Mouse (Mus musculus): ENCODE measurements around the gene Rhbdf1. TPM values are rescaled to one million over a fixed set of nuclear protein-coding genes. Genes with fewer than 3 reads are reported as not detected.
A peak's percentile ranks its signal among the peaks of the same experiment; 100 is the strongest.

Gene Rhbdf1
- polyA plus RNA-seq, 1 experiment from 2014 or later, result 35.6 TPM

DNA sequence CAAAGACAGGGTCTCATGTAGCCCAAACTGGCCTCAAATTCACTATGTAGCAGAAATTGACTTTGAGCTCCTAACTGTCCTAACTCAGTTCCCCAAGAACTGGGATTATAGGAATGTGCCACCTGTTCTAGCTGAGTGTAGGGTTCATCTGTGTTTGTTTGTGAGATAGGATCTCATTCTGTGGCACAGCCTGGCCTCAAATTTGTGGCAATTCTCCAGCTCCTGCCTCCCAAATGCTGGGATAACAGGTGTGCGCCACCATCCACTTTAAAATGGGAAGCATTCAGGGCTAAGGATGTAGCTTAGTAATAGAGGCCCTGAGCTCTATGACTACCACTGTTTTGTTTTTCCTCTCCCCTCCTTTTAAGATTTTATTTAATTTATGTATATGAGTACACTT is 31.0 kb upstream of the Rhbdf1 start:
- no peak overlapping the region for H3K4me3 ChIP-seq
- no peaks in the 10 kb centered on the region for H3K4me1 ChIP-seq (replicated peaks)
- H3K9ac ChIP-seq, result no peak overlapping the region
- no peak for ATAC-seq (replicated peaks; ENCODE audit: insufficient number of reproducible peaks, insufficient read depth, low FRiP score, low read depth)
- H3K27ac ChIP-seq, result no peak overlapping the region
- no peaks in the 10 kb centered on the region for H3K9me3 ChIP-seq (replicated peaks)
- H3K36me3 ChIP-seq, result peaks cover 22% of the 10 kb centered on the region; the same call in 1 of the 2 replicates
- no peaks in the 10 kb centered on the region for H3K27me3 ChIP-seq
- H3K4me2 ChIP-seq, result no peak overlapping the region
- WGBS, result 95% methylated on average over 1 of the region's 1 CpGs

DNA sequence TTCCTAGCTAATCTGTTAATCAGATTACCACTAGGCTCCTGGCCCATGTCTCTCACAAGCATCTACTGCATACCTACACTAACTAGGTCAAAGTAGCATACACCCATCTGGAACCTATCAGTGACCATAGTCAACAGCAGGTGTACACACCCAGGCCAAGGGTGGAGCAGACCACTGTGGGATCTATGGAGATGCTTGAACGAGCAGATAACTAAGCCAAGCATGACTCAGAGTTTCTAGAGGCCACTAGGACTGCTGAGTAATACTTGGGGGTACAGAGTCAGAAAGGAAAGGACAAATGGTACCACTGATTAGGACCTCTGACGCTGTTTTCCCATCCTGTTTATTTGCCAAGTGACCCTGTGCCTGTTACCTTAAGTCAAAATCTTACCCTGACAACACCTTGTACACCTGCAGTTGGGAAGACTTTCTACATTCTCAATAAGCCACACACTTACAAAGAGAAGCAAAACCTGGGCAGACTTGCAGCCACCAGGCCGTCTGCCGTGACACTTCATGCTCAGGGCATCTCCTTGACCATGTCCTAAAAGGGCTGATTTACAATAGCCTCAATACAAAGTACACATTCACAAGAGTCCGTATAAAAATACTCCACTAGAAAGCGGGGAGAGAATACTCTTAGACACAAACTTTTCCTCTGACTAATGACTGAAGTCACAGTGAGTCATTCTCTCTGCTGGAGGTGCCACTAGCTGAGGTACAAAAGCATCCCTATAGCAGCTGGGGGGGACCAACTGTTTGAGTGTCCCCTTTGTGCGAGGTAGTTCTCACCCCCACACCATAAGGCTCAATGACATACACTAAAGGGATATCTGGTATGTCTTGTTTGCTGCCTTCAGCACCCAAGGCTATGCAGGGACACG is 29.0 kb upstream of the Rhbdf1 start:
- no peak overlapping the region for H3K4me3 ChIP-seq
- H3K36me3 ChIP-seq, result peaks cover 26% of the 10 kb centered on the region; the same call in 1 of the 2 replicates
- WGBS, result 83% methylated on average over 8 of the region's 8 CpGs
- no peak overlapping the region for H3K4me2 ChIP-seq
- H3K27me3 ChIP-seq, result no peaks in the 10 kb centered on the region
- no peak overlapping the region for H3K27ac ChIP-seq
- no peak overlapping the region for H3K9ac ChIP-seq
- no peaks in the 10 kb centered on the region for H3K9me3 ChIP-seq (replicated peaks)
- H3K4me1 ChIP-seq (replicated peaks), result no peaks in the 10 kb centered on the region
- ATAC-seq (replicated peaks; ENCODE audit: insufficient number of reproducible peaks, insufficient read depth, low FRiP score, low read depth), result no peak

DNA sequence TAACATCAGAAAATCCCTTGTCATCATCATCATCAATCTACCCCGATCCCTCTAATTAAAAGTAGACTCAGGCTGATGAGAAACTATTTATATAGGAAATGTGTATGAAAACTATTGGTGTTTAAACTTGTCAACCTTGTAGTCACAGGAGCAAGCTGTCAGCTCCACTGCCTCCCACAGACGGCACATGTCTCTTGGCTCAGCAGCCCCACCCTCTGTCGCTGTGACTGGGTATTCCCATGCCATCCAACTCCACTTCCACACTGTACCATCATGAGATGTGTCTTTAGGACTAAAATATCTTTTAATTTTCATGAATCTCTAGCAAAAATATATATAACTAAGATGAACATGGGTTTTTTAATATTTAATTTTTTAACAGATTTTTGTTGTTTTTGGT is 26.2 kb upstream of the Rhbdf1 start:
- ATAC-seq (replicated peaks; ENCODE audit: insufficient number of reproducible peaks, insufficient read depth, low FRiP score, low read depth), result no peak
- Histone ChIP-seq H3K4me1 (replicated peaks) (peaks cover 10% of the 10 kb centered on the region), H3K9me3 (replicated peaks) (no peaks in the 10 kb centered on the region), H3K27me3 (no peaks in the 10 kb centered on the region), H3K9ac (no peak overlapping the region), H3K36me3 (peaks cover 21% of the 10 kb centered on the region; the same call in 1 of the 2 replicates), H3K4me2 (no peak overlapping the region), H3K27ac (no peak overlapping the region), H3K4me3 (no peak overlapping the region)
- WGBS, result 82% methylated on average over 3 of the region's 3 CpGs

DNA sequence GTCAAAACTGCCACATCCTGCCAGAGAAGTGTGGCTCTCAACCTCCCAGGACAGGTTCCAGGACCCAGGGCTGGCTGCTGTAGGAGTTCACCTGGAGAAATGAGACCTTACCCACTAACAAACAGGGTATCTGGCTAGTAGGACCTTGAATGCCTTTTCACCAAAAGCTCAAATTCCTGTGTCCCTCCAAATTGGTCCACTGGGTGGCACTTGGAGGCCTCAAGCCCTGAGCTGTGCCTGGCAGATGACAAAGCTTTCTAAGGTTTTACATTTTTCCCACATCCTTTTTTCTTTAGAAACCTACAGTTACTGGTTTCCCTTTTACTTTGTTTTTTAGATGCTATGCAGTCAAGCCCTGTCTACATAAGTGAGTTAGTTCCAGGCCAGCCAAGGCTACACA is 25.0 kb upstream of the Rhbdf1 start:
- Histone ChIP-seq H3K9me3 (replicated peaks) (no peaks in the 10 kb centered on the region), H3K4me3 (no peak overlapping the region), H3K9ac (no peak overlapping the region), H3K27ac (no peak overlapping the region), H3K27me3 (no peaks in the 10 kb centered on the region), H3K4me2 (no peak overlapping the region), H3K36me3 (peaks cover 13% of the 10 kb centered on the region; the same call in 1 of the 2 replicates), H3K4me1 (replicated peaks) (peaks cover 15% of the 10 kb centered on the region)
- no peak for ATAC-seq (replicated peaks; ENCODE audit: insufficient number of reproducible peaks, insufficient read depth, low FRiP score, low read depth)

GRCm38 (mm10) chr11:32245614-32246013 is 23.5 kb upstream of the Rhbdf1 start:
- WGBS, result 84% methylated on average over 6 of the region's 6 CpGs
- no peak overlapping the region for H3K9ac ChIP-seq
- peaks cover 15% of the 10 kb centered on the region for H3K4me1 ChIP-seq (replicated peaks)
- H3K27ac ChIP-seq, result no peak overlapping the region
- H3K4me2 ChIP-seq, result no peak overlapping the region
- no peaks in the 10 kb centered on the region for H3K9me3 ChIP-seq (replicated peaks)
- ATAC-seq (replicated peaks; ENCODE audit: insufficient number of reproducible peaks, insufficient read depth, low FRiP score, low read depth), result no peak
- peaks cover 16% of the 10 kb centered on the region; the same call in 1 of the 2 replicates for H3K36me3 ChIP-seq
- H3K4me3 ChIP-seq, result no peak overlapping the region
- H3K27me3 ChIP-seq, result no peaks in the 10 kb centered on the region

DNA sequence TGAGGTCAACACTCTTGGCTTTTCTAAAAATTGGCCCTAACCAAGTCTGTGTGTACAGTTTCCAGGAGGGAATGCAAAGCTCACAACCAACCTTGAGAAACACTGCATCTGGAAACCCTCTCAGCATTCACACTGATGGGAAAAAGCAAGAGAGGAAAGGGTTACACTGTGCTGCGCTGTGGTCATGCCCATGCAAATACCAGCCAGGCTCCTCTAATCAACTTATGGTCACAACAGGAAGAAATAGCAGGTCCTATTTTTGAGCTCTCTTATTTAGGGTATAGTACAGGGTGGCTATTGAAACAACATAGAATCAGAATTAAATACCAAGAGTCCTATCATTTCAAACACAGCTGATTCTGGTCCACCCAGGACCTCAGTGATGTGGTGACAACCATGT is 22.5 kb upstream of the Rhbdf1 start:
- Histone ChIP-seq H3K4me1 (replicated peaks) (peaks cover 15% of the 10 kb centered on the region), H3K4me3 (no peak overlapping the region), H3K27me3 (no peaks in the 10 kb centered on the region), H3K27ac (0 out of 2 replicates have a peak overlapping the region, but pooled peaks have one; percentile 3), H3K36me3 (peaks cover 17% of the 10 kb centered on the region; the same call in 1 of the 2 replicates), H3K9ac (no peak overlapping the region), H3K9me3 (replicated peaks) (no peaks in the 10 kb centered on the region), H3K4me2 (no peak overlapping the region)
- ATAC-seq (replicated peaks; ENCODE audit: insufficient number of reproducible peaks, insufficient read depth, low FRiP score, low read depth), result no peak
- 79% methylated on average over 1 of the region's 1 CpGs for WGBS

GRCm38 (mm10) chr11:32244064-32244463 is 22.0 kb upstream of the Rhbdf1 start:
- H3K9ac ChIP-seq, result no peak overlapping the region
- H3K4me1 ChIP-seq (replicated peaks), result peaks cover 15% of the 10 kb centered on the region
- no peaks in the 10 kb centered on the region for H3K27me3 ChIP-seq
- WGBS, result 80% methylated on average over 3 of the region's 3 CpGs
- peaks cover 18% of the 10 kb centered on the region; the same call in 1 of the 2 replicates for H3K36me3 ChIP-seq
- no peak overlapping the region for H3K4me2 ChIP-seq
- no peak overlapping the region for H3K4me3 ChIP-seq
- ATAC-seq (replicated peaks; ENCODE audit: insufficient number of reproducible peaks, insufficient read depth, low FRiP score, low read depth), result no peak
- H3K27ac ChIP-seq, result peak overlapping the region; percentile 45
- no peaks in the 10 kb centered on the region for H3K9me3 ChIP-seq (replicated peaks)

- Histone ChIP-seq H3K27me3 (no peaks in the 10 kb centered on the region), H3K4me3 (no peak overlapping the region), H3K27ac (peak overlapping the region; percentile 45; the same call in 1 of the 2 replicates), H3K4me2 (no peak overlapping the region), H3K4me1 (replicated peaks) (peaks cover 15% of the 10 kb centered on the region), H3K36me3 (peaks cover 18% of the 10 kb centered on the region; the same call in 1 of the 2 replicates), H3K9ac (no peak overlapping the region), H3K9me3 (replicated peaks) (no peaks in the 10 kb centered on the region)
- ATAC-seq (replicated peaks; ENCODE audit: insufficient number of reproducible peaks, insufficient read depth, low FRiP score, low read depth), result no peak
- WGBS, result 46% methylated on average over 7 of the region's 7 CpGs
Observed at GRCm38 (mm10) chr11:32243205-32243955, 21.3 kb upstream of the Rhbdf1 start.

GRCm38 (mm10) chr11:32242209-32242608 is 20.1 kb upstream of the Rhbdf1 start:
- Histone ChIP-seq H3K36me3 (peaks cover 14% of the 10 kb centered on the region; the same call in 1 of the 2 replicates), H3K4me1 (replicated peaks) (peaks cover 15% of the 10 kb centered on the region), H3K27ac (no peak overlapping the region), H3K27me3 (no peaks in the 10 kb centered on the region), H3K9ac (no peak overlapping the region), H3K4me3 (no peak overlapping the region), H3K9me3 (replicated peaks) (no peaks in the 10 kb centered on the region), H3K4me2 (no peak overlapping the region)
- ATAC-seq (replicated peaks; ENCODE audit: insufficient number of reproducible peaks, insufficient read depth, low FRiP score, low read depth), result no peak
- 78% methylated on average over 3 of the region's 3 CpGs for WGBS

GRCm38 (mm10) chr11:32241391-32241790 is 19.3 kb upstream of the Rhbdf1 start:
- no peak overlapping the region for H3K4me3 ChIP-seq
- no peak overlapping the region for H3K9ac ChIP-seq
- H3K4me1 ChIP-seq (replicated peaks), result peaks cover 18% of the 10 kb centered on the region
- no peaks in the 10 kb centered on the region for H3K9me3 ChIP-seq (replicated peaks)
- no peaks in the 10 kb centered on the region for H3K27me3 ChIP-seq
- H3K36me3 ChIP-seq, result peaks cover 14% of the 10 kb centered on the region; the same call in 1 of the 2 replicates
- no peak overlapping the region for H3K27ac ChIP-seq
- H3K4me2 ChIP-seq, result no peak overlapping the region
- no peak for ATAC-seq (replicated peaks; ENCODE audit: insufficient number of reproducible peaks, insufficient read depth, low FRiP score, low read depth)

DNA sequence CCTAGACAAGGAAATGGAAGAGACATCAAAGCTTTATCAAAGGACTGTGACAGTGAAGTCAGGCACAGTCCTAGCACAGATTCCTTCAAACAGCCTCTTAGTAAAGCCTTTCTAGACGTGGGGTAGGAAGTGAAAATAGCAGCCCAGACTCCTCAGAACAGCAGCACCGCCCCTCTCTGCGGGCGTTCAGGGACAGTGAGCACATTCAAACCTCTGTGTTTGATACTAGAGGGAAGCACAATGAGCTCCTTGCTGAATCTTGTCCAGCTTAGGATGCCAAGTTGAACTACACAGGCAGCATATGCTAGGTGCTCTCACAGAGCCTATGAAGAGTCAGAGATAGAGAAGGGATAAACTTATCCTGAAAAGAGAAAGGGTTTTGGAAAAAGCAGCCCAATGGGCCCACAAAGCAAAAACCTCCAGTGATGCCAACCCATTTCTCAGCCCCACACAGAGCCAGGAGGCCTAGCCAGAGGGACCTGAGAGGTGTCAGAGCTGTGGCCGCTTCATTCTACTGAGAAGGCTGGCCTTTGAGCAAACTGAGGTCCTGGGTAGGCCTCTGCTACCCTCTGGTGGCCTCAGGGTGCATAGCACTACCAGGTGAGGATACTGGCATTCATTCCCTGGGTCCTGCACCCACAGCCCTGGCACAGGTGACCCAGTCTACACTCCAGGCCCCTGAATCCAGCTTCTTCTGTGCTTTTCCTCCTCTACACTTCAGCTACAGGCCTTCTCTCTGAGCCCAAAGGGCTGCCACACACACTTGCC is 16.2 kb upstream of the Rhbdf1 start:
- no peak overlapping the region for H3K9ac ChIP-seq
- peaks cover 23% of the 10 kb centered on the region; the same call in 1 of the 2 replicates for H3K36me3 ChIP-seq
- H3K4me3 ChIP-seq, result no peak overlapping the region
- 67% methylated on average over 5 of the region's 5 CpGs for WGBS
- no peak; the same call in 1 of the 2 replicates for ATAC-seq (replicated peaks; ENCODE audit: insufficient number of reproducible peaks, insufficient read depth, low FRiP score, low read depth)
- peaks cover 26% of the 10 kb centered on the region for H3K4me1 ChIP-seq (replicated peaks)
- no peaks in the 10 kb centered on the region for H3K27me3 ChIP-seq
- H3K9me3 ChIP-seq (replicated peaks), result no peaks in the 10 kb centered on the region
- no peak overlapping the region for H3K27ac ChIP-seq
- H3K4me2 ChIP-seq, result no peak overlapping the region
